Mouse (Mus musculus) heart, embryonic 12.5 days (tissue): ENCODE measurements around the gene Il1rap. TPM values are rescaled to one million over a fixed set of nuclear protein-coding genes. Genes with fewer than 3 reads are reported as not detected.

ENCODE experiments used
- ATAC-seq: fragments of 200-750 bp; cut with Nextera tagmentation; 2 replicates; pipeline ENCODE4 v1.8.0; 2017; ENCODE audit warnings: moderate TSS enrichment, moderate library complexity; ENCODE audit not compliant: insufficient number of reproducible peaks, low FRiP score
- H3K27ac ChIP-seq: fragments of 300-500 bp; sonication (generic); 2 replicates; pipeline ENCODE4 v1.5.1; 2016; ENCODE audit warnings: mild to moderate bottlenecking, moderate library complexity; ENCODE audit not compliant: poor library complexity, severe bottlenecking
- H3K27me3 ChIP-seq: fragments of 300-500 bp; sonication (generic); replicated peaks from 2 replicates; pipeline ENCODE4 v1.6.1; 2016; ENCODE audit warnings: mild to moderate bottlenecking, moderate library complexity
- H3K36me3 ChIP-seq: fragments of 300-500 bp; sonication (generic); 2 replicates; pipeline ENCODE4 v1.6.1; 2016; ENCODE audit warnings: mild to moderate bottlenecking, moderate library complexity
- H3K4me1 ChIP-seq: fragments of 300-500 bp; sonication (generic); replicated peaks from 2 replicates; pipeline ENCODE4 v1.6.1; 2016; ENCODE audit warnings: mild to moderate bottlenecking
- H3K4me2 ChIP-seq: fragments of 300-500 bp; sonication (generic); 2 replicates; pipeline ENCODE4 v1.6.1; 2016; ENCODE audit warnings: mild to moderate bottlenecking, moderate library complexity
- H3K4me3 ChIP-seq: fragments of 300-500 bp; sonication (generic); 2 replicates; pipeline ENCODE4 v1.5.1; 2016; ENCODE audit warnings: mild to moderate bottlenecking
- H3K9ac ChIP-seq: fragments of 300-500 bp; sonication (generic); 2 replicates; pipeline ENCODE4 v1.6.1; 2016; ENCODE audit warnings: mild to moderate bottlenecking, moderate library complexity
- H3K9me3 ChIP-seq: fragments of 300-500 bp; sonication (generic); replicated peaks from 2 replicates; pipeline ENCODE4 v1.6.1; 2016; ENCODE audit warnings: mild to moderate bottlenecking, moderate library complexity
- WGBS: fragments of 180-500 bp; shearing (Covaris S2); methylation state at CpG from one replicate; pipeline ENCODE4 v1.1.7; 2016; 5-methylcytosine and 5-hydroxymethylcytosine counted together
- polyA plus RNA-seq: library from polyadenylated mRNA; unstranded; fragments of >200 nt; fragmentation: Nextera tagmentation; extraction: Ambion mirVana; gene quantifications from 2 replicates; pipeline ENCODE4 v1.2.1, GENCODE M21; 2016

The Il1rap gene
- 9.0 and 9.4 TPM in 2 replicates for polyA plus RNA-seq

- 2% methylated on average over 51 of the region's 51 CpGs for WGBS
- ATAC-seq = peak; percentile 95
- H3K27ac ChIP-seq = peak within 1 kb of the TSS; percentile 61; the same call in 1 of the 2 replicates
These were observed at the start of gene Il1rap for GRCm38 (mm10) chr16:26581048-26581912. Gene Il1rap (plus strand): TSS chr16:26581704.

GRCm38 (mm10) chr16:26532287-26532686 lies 49.2 kb upstream of the Il1rap start:
- no peaks in the 10 kb centered on the region for H3K9me3 ChIP-seq
- H3K27me3 ChIP-seq = no peaks in the 10 kb centered on the region
- H3K36me3 ChIP-seq = no peaks in the 10 kb centered on the region
- no peak for ATAC-seq
- H3K9ac ChIP-seq = no peak overlapping the region
- no peak overlapping the region for H3K4me2 ChIP-seq
- no peak overlapping the region for H3K27ac ChIP-seq
- no peak overlapping the region for H3K4me3 ChIP-seq
- WGBS = 81% methylated on average over 1 of the region's 1 CpGs
- no peaks in the 10 kb centered on the region for H3K4me1 ChIP-seq

More at GRCm38 (mm10) chr16:26581048-26581912, at the start of gene Il1rap:
- Histone ChIP-seq H3K27me3 (peaks cover 5% of the 10 kb centered on the region; the same call in 1 of the 2 replicates), H3K4me3 (peak within 1 kb of the TSS; percentile 59), H3K4me2 (peak within 1 kb of the TSS; percentile 73), H3K9ac (peak within 1 kb of the TSS; percentile 72), H3K4me1 (peaks cover 5% of the 10 kb centered on the region), H3K9me3 (no peaks in the 10 kb centered on the region), H3K36me3 (no peaks in the 10 kb centered on the region)

DNA sequence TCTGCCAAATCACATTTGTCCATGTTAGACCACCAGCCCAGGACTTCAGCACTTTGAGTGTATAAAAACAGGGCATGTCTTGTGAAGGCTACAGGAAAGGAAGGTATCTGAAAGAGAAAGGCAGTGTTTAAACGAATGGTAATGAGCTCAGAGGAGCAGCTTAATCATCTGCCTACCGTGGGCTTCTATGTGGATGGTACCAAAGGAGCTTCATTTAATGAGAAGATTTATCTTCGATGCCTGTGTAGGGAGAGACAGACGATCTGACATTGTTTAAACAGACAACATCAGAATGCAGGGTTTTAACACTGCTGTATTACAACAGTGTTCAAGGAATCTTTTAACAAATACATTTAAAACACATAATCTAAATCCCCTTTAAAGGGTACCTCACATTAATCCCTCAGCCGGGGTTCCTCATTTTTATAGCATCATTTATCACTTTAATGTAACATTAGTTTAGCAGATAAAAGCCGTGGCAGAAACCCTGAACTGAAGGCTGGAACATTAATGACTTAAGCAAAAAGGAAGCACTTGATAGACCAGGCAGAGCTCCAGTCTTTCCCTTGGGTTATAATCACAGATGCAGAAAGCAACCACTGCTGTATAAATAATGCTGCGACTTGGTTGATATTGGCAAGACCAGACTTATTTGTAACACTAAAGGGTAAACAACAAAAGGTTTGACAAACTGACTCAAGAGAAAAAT lies 35.2 kb upstream of the Il1rap start:
- no peaks in the 10 kb centered on the region for H3K27me3 ChIP-seq

DNA sequence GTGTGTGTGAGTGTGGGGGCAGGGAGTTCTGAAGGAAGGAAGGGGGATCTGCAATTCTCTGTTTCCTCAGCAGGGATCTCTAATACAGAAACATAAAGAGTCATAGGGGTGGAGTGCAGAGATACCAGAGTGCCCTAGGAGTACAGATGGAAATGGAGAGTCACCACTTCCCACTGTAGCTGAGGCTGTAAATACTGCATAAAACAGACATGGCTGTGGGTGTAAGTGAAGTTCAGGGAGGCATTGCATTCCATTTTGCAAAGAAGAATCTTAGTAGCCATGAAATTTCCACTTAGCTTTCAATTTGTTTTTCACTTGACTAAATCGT lies 34.7 kb upstream of the Il1rap start:
- no peak for ATAC-seq
- H3K9me3 ChIP-seq = no peaks in the 10 kb centered on the region
- H3K4me3 ChIP-seq = no peak overlapping the region
- no peak overlapping the region for H3K4me2 ChIP-seq
- H3K27ac ChIP-seq = no peak overlapping the region
- no peaks in the 10 kb centered on the region for H3K27me3 ChIP-seq
- H3K36me3 ChIP-seq = no peaks in the 10 kb centered on the region
- no peak overlapping the region for H3K9ac ChIP-seq
- H3K4me1 ChIP-seq = 0 out of 2 replicates have a peak, but pooled peaks cover 2% of the 10 kb centered on the region
- WGBS = 71% methylated on average over 1 of the region's 1 CpGs

More for the DNA sequence above, 35.2 kb upstream of the Il1rap start:
- Histone ChIP-seq H3K36me3 (no peaks in the 10 kb centered on the region), H3K4me2 (no peak overlapping the region), H3K27ac (no peak overlapping the region), H3K9ac (no peak overlapping the region), H3K4me1 (0 out of 2 replicates have a peak, but pooled peaks cover 2% of the 10 kb centered on the region), H3K9me3 (no peaks in the 10 kb centered on the region), H3K4me3 (no peak overlapping the region)
- ATAC-seq = no peak
- WGBS = 37% methylated on average over 7 of the region's 7 CpGs

DNA sequence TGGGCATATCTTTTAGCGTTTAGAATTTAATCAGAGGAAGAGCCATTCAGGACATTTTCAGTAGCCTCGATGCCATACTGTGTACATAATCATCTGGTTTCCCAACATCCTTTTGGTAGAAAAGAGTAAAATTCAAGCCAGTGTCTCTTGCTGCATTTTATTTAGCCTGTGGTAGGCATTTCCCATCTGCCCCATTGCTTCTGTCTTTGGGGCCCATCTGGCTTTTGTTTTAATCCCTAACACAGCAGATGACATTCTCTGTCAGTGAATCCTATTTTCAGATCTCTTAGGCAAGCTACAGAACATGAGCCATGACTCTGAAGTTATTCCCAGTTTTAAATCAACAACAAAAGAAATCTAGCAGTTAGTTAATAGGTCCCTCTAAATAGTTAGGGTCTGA lies 32.3 kb upstream of the Il1rap start:
- WGBS = 70% methylated on average over 2 of the region's 2 CpGs
- H3K36me3 ChIP-seq = no peaks in the 10 kb centered on the region
- H3K9me3 ChIP-seq = no peaks in the 10 kb centered on the region

GRCm38 (mm10) chr16:26552234-26552633 lies 29.3 kb upstream of the Il1rap start:
- Histone ChIP-seq H3K36me3 (no peaks in the 10 kb centered on the region), H3K27me3 (no peaks in the 10 kb centered on the region), H3K9ac (no peak overlapping the region), H3K27ac (no peak overlapping the region), H3K4me2 (no peak overlapping the region), H3K4me3 (no peak overlapping the region), H3K9me3 (no peaks in the 10 kb centered on the region), H3K4me1 (0 out of 2 replicates have a peak, but pooled peaks cover 2% of the 10 kb centered on the region)
- WGBS = 79% methylated on average over 3 of the region's 3 CpGs
- ATAC-seq = no peak

More for the DNA sequence above, 32.3 kb upstream of the Il1rap start:
- no peak overlapping the region for H3K4me2 ChIP-seq
- no peaks in the 10 kb centered on the region for H3K27me3 ChIP-seq
- no peak overlapping the region for H3K27ac ChIP-seq
- H3K4me1 ChIP-seq = 0 out of 2 replicates have a peak, but pooled peaks cover 2% of the 10 kb centered on the region
- ATAC-seq = no peak
- no peak overlapping the region for H3K4me3 ChIP-seq
- no peak overlapping the region for H3K9ac ChIP-seq

DNA sequence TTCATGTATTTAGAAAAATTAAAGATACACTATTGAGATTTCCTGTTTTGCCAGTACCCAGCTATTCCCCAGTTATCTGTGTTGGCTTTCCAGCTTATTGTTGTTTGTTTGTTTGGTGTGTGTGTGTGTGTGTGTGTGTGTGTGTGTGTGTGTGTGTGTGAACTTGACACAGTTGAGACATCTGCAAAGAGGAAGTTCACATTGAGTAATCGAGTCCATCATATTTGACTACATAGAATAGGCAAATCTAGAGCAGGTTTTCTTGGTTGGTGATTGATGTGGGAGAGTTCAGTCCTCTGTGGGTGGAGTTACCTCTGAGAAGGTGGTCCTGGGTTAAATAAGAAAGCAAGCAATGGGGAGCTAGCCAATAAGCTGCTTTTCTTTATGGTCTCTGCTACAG lies 22.7 kb upstream of the Il1rap start:
- H3K9ac ChIP-seq = no peak overlapping the region
- WGBS = 70% methylated on average over 1 of the region's 1 CpGs
- H3K4me3 ChIP-seq = no peak overlapping the region
- ATAC-seq = no peak
- H3K4me2 ChIP-seq = no peak overlapping the region
- no peaks in the 10 kb centered on the region for H3K4me1 ChIP-seq
- H3K9me3 ChIP-seq = no peaks in the 10 kb centered on the region
- no peak overlapping the region for H3K27ac ChIP-seq
- H3K27me3 ChIP-seq = no peaks in the 10 kb centered on the region
- H3K36me3 ChIP-seq = no peaks in the 10 kb centered on the region

GRCm38 (mm10) chr16:26561743-26562142 lies 19.8 kb upstream of the Il1rap start:
- H3K4me1 ChIP-seq = no peaks in the 10 kb centered on the region
- H3K4me2 ChIP-seq = no peak overlapping the region
- WGBS = 56% methylated on average over 2 of the region's 2 CpGs
- H3K9ac ChIP-seq = no peak overlapping the region
- H3K27me3 ChIP-seq = no peaks in the 10 kb centered on the region
- no peak overlapping the region for H3K27ac ChIP-seq
- ATAC-seq = no peak
- H3K36me3 ChIP-seq = no peaks in the 10 kb centered on the region
- no peaks in the 10 kb centered on the region for H3K9me3 ChIP-seq
- no peak overlapping the region for H3K4me3 ChIP-seq

DNA sequence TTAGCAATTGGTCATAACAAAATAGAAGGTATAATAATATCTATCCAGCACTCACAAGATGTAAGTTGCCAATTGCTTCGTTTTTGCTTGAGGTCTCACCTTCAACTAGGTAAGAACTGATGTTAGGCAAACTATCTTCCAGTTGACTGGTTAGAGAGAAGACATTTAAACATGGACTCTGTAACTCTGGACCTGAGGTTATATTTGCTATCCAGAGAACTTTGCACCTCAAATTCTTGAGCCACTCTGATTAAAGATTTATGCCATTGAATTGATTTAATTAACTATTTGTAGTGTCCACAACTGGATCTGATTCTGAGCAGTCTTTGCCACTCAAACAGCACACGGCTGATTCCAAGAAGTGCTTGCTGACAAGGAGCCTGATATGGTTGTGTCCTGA lies 18.7 kb upstream of the Il1rap start:
- Histone ChIP-seq H3K9me3 (no peaks in the 10 kb centered on the region), H3K9ac (no peak overlapping the region), H3K4me3 (no peak overlapping the region), H3K27ac (no peak overlapping the region), H3K4me1 (no peaks in the 10 kb centered on the region), H3K27me3 (no peaks in the 10 kb centered on the region), H3K36me3 (no peaks in the 10 kb centered on the region), H3K4me2 (no peak overlapping the region)
- 48% methylated on average over 2 of the region's 2 CpGs for WGBS
- ATAC-seq = no peak

DNA sequence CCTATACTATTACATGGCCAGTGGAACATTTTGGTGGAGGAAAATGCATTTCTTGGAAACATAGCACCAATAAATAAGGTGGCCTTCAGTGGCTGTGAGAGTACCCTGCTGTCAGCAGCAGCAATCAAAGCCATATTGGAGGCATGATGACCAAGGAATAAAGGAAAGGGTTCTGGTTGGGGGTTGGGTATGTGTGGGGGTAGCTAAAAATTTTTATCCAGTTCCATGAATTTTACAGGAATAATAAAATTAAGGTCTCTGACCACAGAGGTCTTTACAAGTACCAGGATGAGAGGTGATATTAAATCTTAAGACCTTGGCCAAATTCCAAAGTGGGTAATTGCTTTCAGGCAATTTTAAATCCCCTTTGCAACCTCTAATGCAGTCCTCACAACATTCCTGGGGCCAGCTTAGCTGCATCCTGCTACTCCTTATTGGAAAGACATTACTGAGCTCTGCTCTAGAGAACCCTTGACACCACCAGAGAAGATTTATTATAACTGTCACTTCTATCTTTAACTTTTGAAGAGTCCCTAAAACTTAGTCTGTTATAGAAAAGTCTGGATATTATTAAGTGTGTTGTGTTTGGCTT lies 12.0 kb upstream of the Il1rap start:
- no peak for ATAC-seq
- Histone ChIP-seq H3K4me1 (no peaks in the 10 kb centered on the region), H3K4me3 (no peak overlapping the region)

DNA sequence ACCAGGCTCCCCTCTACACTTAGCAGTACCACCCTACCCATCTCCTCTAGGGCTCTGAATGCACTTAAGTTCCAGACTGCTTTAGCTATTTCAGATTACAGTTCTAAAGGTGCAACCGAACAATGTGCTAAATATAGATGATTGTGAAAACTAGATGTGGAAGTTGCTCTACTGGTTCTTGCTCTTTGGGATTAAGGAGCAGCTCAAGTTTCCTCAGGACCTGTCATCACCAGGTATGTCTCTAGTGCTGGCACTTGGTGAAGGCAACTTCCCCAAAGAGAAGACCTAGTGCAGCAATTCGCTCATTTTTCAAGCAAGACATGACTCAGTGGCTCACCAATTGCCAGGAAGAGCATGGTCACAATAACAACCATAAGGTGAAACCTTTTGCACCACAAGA lies 9.7 kb upstream of the Il1rap start:
- H3K4me2 ChIP-seq = no peak overlapping the region
- no peak for ATAC-seq
- H3K27me3 ChIP-seq = no peaks in the 10 kb centered on the region
- no peaks in the 10 kb centered on the region for H3K4me1 ChIP-seq
- no peak overlapping the region for H3K9ac ChIP-seq
- no peak overlapping the region for H3K4me3 ChIP-seq
- no peak overlapping the region for H3K27ac ChIP-seq
- no peaks in the 10 kb centered on the region for H3K9me3 ChIP-seq
- no peaks in the 10 kb centered on the region for H3K36me3 ChIP-seq
- 66% methylated on average over 2 of the region's 2 CpGs for WGBS

More for the DNA sequence above, 12.0 kb upstream of the Il1rap start:
- no peaks in the 10 kb centered on the region for H3K9me3 ChIP-seq
- no peak overlapping the region for H3K9ac ChIP-seq
- H3K4me2 ChIP-seq = no peak overlapping the region
- no peak overlapping the region for H3K27ac ChIP-seq
- no peaks in the 10 kb centered on the region for H3K36me3 ChIP-seq
- no peaks in the 10 kb centered on the region for H3K27me3 ChIP-seq
